Mouse (Mus musculus) G1E (cell line): ENCODE results near the gene Arhgdig. TPM values are rescaled to one million over a fixed set of nuclear protein-coding genes. Genes with fewer than 3 reads are reported as not detected.
"Not testable (repeated sequence)": the region's sequence is repeated elsewhere in the genome, so short reads cannot be mapped to it uniquely, and the experiment has no call there.

ENCODE experiments used
- ATAC-seq: 2 replicates; pipeline ENCODE4 v1.8.0; 2016; ENCODE audit warnings: mild to moderate bottlenecking; ENCODE audit not compliant: insufficient number of reproducible peaks, poor library complexity, low FRiP score, severe bottlenecking; ENCODE audit errors: extremely low read depth
- DNase-seq: peaks from one replicate; pipeline ENCODE4 v3.0.0; 2012; ENCODE audit warnings: low spot score
- H3K27me3 ChIP-seq: 2 replicates; pipeline ENCODE4 v1.6.1; 2012; ENCODE audit warnings: mild to moderate bottlenecking, low read length, inconsistent platforms; ENCODE audit not compliant: insufficient read depth
- H3K36me3 ChIP-seq: replicated peaks from 2 replicates; pipeline ENCODE3; 2012; ENCODE audit warnings: mild to moderate bottlenecking, inconsistent platforms
- H3K4me1 ChIP-seq: 2 replicates; pipeline ENCODE4 v1.6.1; 2012; ENCODE audit warnings: low read depth, low read length, inconsistent platforms, mixed read lengths; ENCODE audit not compliant: insufficient read depth
- H3K4me3 ChIP-seq: 2 replicates; pipeline ENCODE4 v1.5.1; 2012; ENCODE audit warnings: low read depth, mild to moderate bottlenecking, inconsistent platforms, low read length, moderate library complexity, mixed read lengths
- H3K9me3 ChIP-seq: replicated peaks from 2 replicates; pipeline ENCODE4 v1.6.1; 2012; ENCODE audit warnings: inconsistent platforms
- CTCF ChIP-seq: IDR thresholded peaks from 2 replicates; pipeline ENCODE4 v1.5.1; 2012; ENCODE audit warnings: low read depth, low read length, inconsistent platforms, mixed read lengths
- GATA1 ChIP-seq: IDR thresholded peaks from 2 replicates; pipeline ENCODE4 v1.6.1; 2012; ENCODE audit warnings: borderline replicate concordance, low read length, inconsistent platforms, mixed read lengths
- GATA2 ChIP-seq: IDR thresholded peaks from 2 replicates; pipeline ENCODE4 v1.6.1; 2012; ENCODE audit warnings: low read depth, low read length, inconsistent platforms, borderline replicate concordance
- POLR2AphosphoS5 ChIP-seq: IDR thresholded peaks from 2 replicates; pipeline ENCODE4 v1.6.1; 2012; ENCODE audit warnings: low read depth, low read length, inconsistent platforms; ENCODE audit not compliant: insufficient replicate concordance
- TAL1 ChIP-seq: conservative IDR thresholded peaks from 2 replicates; pipeline ENCODE4 v1.6.1; 2012; ENCODE audit warnings: low read depth, low read length, inconsistent platforms, mixed read lengths
- polyA plus RNA-seq: library from polyadenylated mRNA; stranded (reverse); fragments of >175 nt; gene quantifications from 2 replicates; pipeline ENCODE4 v1.2.3, GENCODE M21; 2012
- total RNA-seq, 2 experiments: library from RNA; stranded (forward) in 1 of 2; stranded (reverse) in 1 of 2; fragments of 200-1000 nt in 1 of 2; fragments of >200 nt in 1 of 2; fragmentation: Nextera tagmentation in 1 of 2; gene quantifications; 2 replicates each; pipeline ENCODE4 v1.2.3; 2014 to 2017

Arhgdig gene
- total and polyA plus RNA-seq, 3 experiments: 5.2 to 17.6 (median 6.2) TPM

DNA sequence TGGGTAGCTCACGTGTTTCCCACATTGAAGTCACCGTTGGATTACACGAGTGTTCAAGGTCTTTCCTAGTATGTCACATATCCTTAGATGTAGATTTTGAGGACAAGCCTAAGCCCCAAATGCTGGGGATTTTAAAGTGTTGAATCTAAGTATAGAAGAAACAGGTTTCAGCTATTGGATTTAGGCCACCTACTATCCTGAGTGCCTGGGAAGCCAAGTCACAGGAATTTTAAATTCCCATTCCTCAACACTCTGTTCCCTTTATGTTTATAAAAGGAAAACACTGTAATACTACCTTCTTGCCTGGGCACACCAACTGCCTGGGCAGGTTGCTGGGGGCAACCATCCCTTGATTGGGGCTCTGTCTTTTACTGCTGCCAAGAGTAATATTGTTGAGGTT, 26.4 kb downstream of the Arhgdig start:
- H3K36me3 ChIP-seq: peaks cover 78% of the 10 kb centered on the region

DNA sequence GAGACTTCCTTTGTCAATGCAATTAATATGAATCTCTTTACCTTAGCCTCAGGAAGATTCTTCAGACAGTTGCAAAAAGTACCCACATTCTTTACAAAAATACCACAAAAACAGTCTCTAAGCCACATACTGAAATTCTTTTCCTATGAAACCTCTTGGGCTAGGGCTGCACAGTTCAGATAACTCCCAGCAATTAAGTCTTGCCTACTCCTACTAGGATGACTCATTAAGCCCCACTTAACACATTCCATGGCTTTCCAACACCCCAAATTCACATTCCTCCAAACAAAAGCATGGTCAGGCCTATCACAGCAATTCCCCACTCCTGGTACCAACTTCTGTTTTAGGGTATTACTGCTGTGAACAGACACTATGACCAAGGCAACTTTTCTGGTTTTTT, 29.0 kb downstream of the Arhgdig start:
- Histone ChIP-seq H3K9me3 (no peaks in the 10 kb centered on the region), H3K4me3 (no peak overlapping the region), H3K4me1 (no peaks in the 10 kb centered on the region), H3K36me3 (peaks cover 78% of the 10 kb centered on the region), H3K27me3 (no peaks in the 10 kb centered on the region)
- ATAC-seq (no peak), DNase-seq (no peak)
- no peak for TF ChIP-seq POLR2AphosphoS5
- TF ChIP-seq GATA2: no peak
- no peak for TF ChIP-seq CTCF
- no peak for TF ChIP-seq TAL1
- TF ChIP-seq GATA1: no peak

More for the DNA sequence above, 26.4 kb downstream of the Arhgdig start:
- TF ChIP-seq GATA2 (no peak), GATA1 (no peak), CTCF (no peak), POLR2AphosphoS5 (no peak), TAL1 (no peak)
- Histone ChIP-seq H3K27me3 (no peaks in the 10 kb centered on the region), H3K9me3 (no peaks in the 10 kb centered on the region), H3K4me3 (no peak overlapping the region), H3K4me1 (no peaks in the 10 kb centered on the region)
- no peak for ATAC-seq
- no peak for DNase-seq

DNA sequence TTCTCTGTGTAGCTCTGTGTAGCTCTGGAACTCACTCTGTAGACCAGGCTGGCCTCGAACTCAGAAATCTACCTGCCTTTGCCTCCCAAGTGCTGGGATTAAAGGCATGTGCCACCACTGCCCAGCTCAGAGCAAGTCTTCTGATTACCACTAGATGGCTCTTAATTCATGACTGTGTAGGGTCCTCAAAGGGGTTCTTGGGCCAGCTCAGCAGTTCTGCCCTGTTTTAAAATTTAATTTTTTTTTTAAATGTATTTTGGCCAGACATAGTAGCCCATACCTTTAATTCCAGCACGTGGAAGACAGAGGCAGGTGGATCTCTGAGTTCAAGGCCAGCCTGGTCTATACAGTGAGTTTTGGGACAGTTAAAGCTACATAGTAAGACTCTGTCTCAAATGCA, 32.3 kb downstream of the Arhgdig start:
- peaks cover 64% of the 10 kb centered on the region for H3K36me3 ChIP-seq

DNA sequence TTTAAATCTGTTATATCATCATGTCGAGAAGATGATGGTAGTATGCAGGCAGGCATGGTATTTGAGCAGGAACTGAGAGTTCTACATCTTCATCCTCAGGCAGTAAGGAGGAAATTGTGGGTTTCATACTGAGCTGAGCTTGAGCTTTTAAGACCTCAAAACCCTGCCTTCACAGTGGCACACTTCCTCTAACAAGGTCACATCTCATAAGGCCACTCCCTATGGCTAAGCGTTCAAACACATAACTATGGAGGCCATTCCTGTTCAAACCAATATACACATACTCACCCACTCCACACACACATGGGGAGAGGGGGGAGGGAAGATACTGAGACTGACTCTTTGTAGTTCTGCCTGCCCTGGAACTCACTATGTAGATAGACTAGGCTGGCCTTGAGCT, 39.5 kb downstream of the Arhgdig start:
- no peak for TF ChIP-seq POLR2AphosphoS5
- no peaks in the 10 kb centered on the region for H3K27me3 ChIP-seq
- no peaks in the 10 kb centered on the region for H3K9me3 ChIP-seq
- H3K4me1 ChIP-seq: peaks cover 16% of the 10 kb centered on the region
- H3K4me3 ChIP-seq: no peak overlapping the region
- DNase-seq: no peak
- ATAC-seq: no peak
- peaks cover 61% of the 10 kb centered on the region for H3K36me3 ChIP-seq

More for the DNA sequence above, 32.3 kb downstream of the Arhgdig start:
- H3K4me3 ChIP-seq, H3K9me3 ChIP-seq, H3K4me1 ChIP-seq, ATAC-seq, H3K27me3 ChIP-seq, DNase-seq: not testable (repeated sequence)

DNA sequence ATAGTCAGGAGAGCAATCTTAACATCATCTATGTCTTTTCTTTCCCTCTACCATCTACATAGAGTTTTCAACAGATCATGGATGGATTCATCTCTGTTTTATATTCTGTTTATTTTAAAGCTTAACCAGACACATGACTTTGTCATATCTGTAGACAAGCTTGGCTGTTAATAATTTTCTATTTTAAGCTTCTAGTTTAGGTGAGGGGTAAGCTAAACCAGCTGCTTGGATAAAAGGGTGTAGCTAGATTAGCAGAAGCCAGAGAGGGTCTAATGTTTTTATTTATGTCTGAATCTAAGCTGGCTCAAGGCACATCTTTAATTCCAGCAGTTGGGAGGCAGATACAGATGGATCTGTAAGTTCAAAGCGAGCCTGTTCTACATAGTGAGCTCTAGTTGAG, 44.9 kb downstream of the Arhgdig start:
- no peak for ATAC-seq
- Histone ChIP-seq H3K36me3 (peaks cover 51% of the 10 kb centered on the region), H3K4me3 (no peak overlapping the region), H3K9me3 (no peaks in the 10 kb centered on the region), H3K27me3 (no peaks in the 10 kb centered on the region), H3K4me1 (peaks cover 2% of the 10 kb centered on the region; the same call in 1 of the 2 replicates)
- no peak for TF ChIP-seq GATA2
- TF ChIP-seq GATA1: no peak
- no peak for TF ChIP-seq POLR2AphosphoS5
- no peak for TF ChIP-seq TAL1
- no peak for TF ChIP-seq CTCF
- no peak for DNase-seq

DNA sequence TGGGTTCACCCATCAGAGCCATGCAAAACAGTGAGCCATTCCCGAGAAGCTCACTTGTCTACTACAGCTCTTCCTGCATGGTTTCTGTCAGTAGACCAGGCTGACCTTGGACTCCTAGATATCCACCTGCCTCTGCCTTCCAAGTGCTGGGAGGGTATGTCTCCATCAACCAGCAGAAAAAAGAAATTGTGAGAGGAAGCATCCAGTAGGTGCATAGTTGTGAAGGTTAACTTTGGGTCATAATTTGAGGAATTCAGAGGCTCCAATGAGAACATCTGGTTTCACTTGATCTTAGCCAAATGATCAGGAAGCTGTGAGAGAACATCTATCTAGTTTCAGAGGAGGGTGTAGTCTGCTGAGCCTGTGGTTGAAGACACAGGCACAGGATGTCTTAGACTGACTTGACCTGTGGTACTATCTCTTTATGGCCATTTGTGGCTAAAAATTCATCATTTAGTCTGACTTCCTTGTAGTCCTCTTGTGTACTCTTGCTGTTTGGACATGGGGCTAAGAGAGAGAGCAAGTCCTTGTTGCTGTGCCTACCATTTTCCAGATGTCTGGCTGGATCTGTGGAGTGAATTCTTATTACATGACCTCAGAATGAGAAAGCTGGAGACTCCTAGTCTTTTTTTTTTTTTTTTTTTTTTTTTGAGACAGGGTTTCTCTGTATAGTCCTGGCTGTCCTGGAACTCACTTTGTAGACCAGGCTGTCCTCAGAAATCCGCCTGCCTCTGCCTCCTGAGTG, 55.5 kb downstream of the Arhgdig start:
- DNase-seq: no peak
- peaks cover 83% of the 10 kb centered on the region for H3K36me3 ChIP-seq
- H3K27me3 ChIP-seq: no peaks in the 10 kb centered on the region
- H3K9me3 ChIP-seq: 0 out of 2 replicates have a peak, but pooled peaks cover 2% of the 10 kb centered on the region
- H3K4me1 ChIP-seq: no peaks in the 10 kb centered on the region
- TF ChIP-seq TAL1 (no peak), GATA2 (no peak), CTCF (no peak), POLR2AphosphoS5 (no peak), GATA1 (no peak)
- ATAC-seq: no peak
- H3K4me3 ChIP-seq: no peak overlapping the region

Other genes starting within 250 kb of the Arhgdig start
- 14.6 and 17.3 TPM in 2 replicates for gene Capn15, start 222.0 kb downstream of the Arhgdig start, total RNA-seq (2014; fragmentation: Nextera tagmentation)
- 2.8 and 3.2 TPM in 2 replicates for gene Capn15, start 222.0 kb downstream of the Arhgdig start, total RNA-seq (2017)
- 41.6 and 47.8 TPM in 2 replicates for gene Capn15, start 222.0 kb downstream of the Arhgdig start, polyA plus RNA-seq
- 9.9 and 13.9 TPM in 2 replicates for gene Rab11fip3, start 138.2 kb downstream of the Arhgdig start, total RNA-seq (2014; fragmentation: Nextera tagmentation)
- 2.8 and 3.0 TPM in 2 replicates for gene Rab11fip3, start 138.2 kb downstream of the Arhgdig start, total RNA-seq (2017)
- gene Rab11fip3, start 138.2 kb downstream of the Arhgdig start, polyA plus RNA-seq: 9.3 and 11.2 TPM in 2 replicates
- gene Decr2, start 117.4 kb downstream of the Arhgdig start, total RNA-seq (2014; fragmentation: Nextera tagmentation): 6.4 and 19.1 TPM in 2 replicates
- gene Decr2, start 117.4 kb downstream of the Arhgdig start, total RNA-seq (2017): 7.6 and 8.8 TPM in 2 replicates
- 0.18 and 0.34 TPM in 2 replicates for gene Decr2, start 117.4 kb downstream of the Arhgdig start, polyA plus RNA-seq
- 23.3 and 25.2 TPM in 2 replicates for gene Nme4, start 112.2 kb downstream of the Arhgdig start, total RNA-seq (2014; fragmentation: Nextera tagmentation)
- 48.5 and 68.1 TPM in 2 replicates for gene Nme4, start 112.2 kb downstream of the Arhgdig start, total RNA-seq (2017)
- gene Nme4, start 112.2 kb downstream of the Arhgdig start, polyA plus RNA-seq: 118 and 139 TPM in 2 replicates
- 2.3 and 3.0 TPM in 2 replicates for gene Tmem8, start 94.5 kb downstream of the Arhgdig start, total RNA-seq (2014; fragmentation: Nextera tagmentation)
- gene Tmem8, start 94.5 kb downstream of the Arhgdig start, total RNA-seq (2017): 6.4 and 7.8 TPM in 2 replicates
- gene Tmem8, start 94.5 kb downstream of the Arhgdig start, polyA plus RNA-seq: 3.4 and 3.5 TPM in 2 replicates
- 25.6 and 40.2 TPM in 2 replicates for gene Mrpl28, start 84.3 kb downstream of the Arhgdig start, total RNA-seq (2014; fragmentation: Nextera tagmentation)
- gene Mrpl28, start 84.3 kb downstream of the Arhgdig start, total RNA-seq (2017): 55.7 and 77.6 TPM in 2 replicates
- gene Mrpl28, start 84.3 kb downstream of the Arhgdig start, polyA plus RNA-seq: 326 and 332 TPM in 2 replicates
- 60.4 and 87.3 TPM in 2 replicates for gene Axin1, start 69.1 kb downstream of the Arhgdig start, total RNA-seq (2014; fragmentation: Nextera tagmentation)
- 84.9 and 96.7 TPM in 2 replicates for gene Axin1, start 69.1 kb downstream of the Arhgdig start, total RNA-seq (2017)
- 43.4 and 45.5 TPM in 2 replicates for gene Axin1, start 69.1 kb downstream of the Arhgdig start, polyA plus RNA-seq
- gene Pdia2, start 8.7 kb downstream of the Arhgdig start, total RNA-seq (2014; fragmentation: Nextera tagmentation): 1.6 and 2.0 TPM in 2 replicates
- gene Pdia2, start 8.7 kb downstream of the Arhgdig start, total RNA-seq (2017): 0.11 and 1.0 TPM in 2 replicates
- 0.65 and 0.74 TPM in 2 replicates for gene Pdia2, start 8.7 kb downstream of the Arhgdig start, polyA plus RNA-seq
- 21.2 and 37.9 TPM in 2 replicates for gene Rgs11, start 4.8 kb downstream of the Arhgdig start, total RNA-seq (2014; fragmentation: Nextera tagmentation)
- gene Rgs11, start 4.8 kb downstream of the Arhgdig start, total RNA-seq (2017): 14.7 and 18.4 TPM in 2 replicates
- gene Rgs11, start 4.8 kb downstream of the Arhgdig start, polyA plus RNA-seq: 29.5 and 34.9 TPM in 2 replicates
- 5.5 and 7.0 TPM in 2 replicates for gene Fam234a, start 36.5 kb upstream of the Arhgdig start, total RNA-seq (2014; fragmentation: Nextera tagmentation)
- 3.0 and 3.2 TPM in 2 replicates for gene Fam234a, start 36.5 kb upstream of the Arhgdig start, total RNA-seq (2017)
- gene Fam234a, start 36.5 kb upstream of the Arhgdig start, polyA plus RNA-seq: 2.9 and 4.2 TPM in 2 replicates
- 85.2 and 96.8 TPM in 2 replicates for gene Luc7l, start 45.1 kb upstream of the Arhgdig start, total RNA-seq (2014; fragmentation: Nextera tagmentation)
- 85.3 and 85.9 TPM in 2 replicates for gene Luc7l, start 45.1 kb upstream of the Arhgdig start, total RNA-seq (2017)
- gene Luc7l, start 45.1 kb upstream of the Arhgdig start, polyA plus RNA-seq: 40.9 and 45.0 TPM in 2 replicates
- gene Neurl1b, start 207.0 kb upstream of the Arhgdig start, total RNA-seq (2014; fragmentation: Nextera tagmentation): not detected in 2 replicates
- under 0.01 TPM in 2 replicates for gene Neurl1b, start 207.0 kb upstream of the Arhgdig start, total RNA-seq (2017)
- not detected in 2 replicates for gene Neurl1b, start 207.0 kb upstream of the Arhgdig start, polyA plus RNA-seq